Mouse (Mus musculus) small intestine, adult 2 months (tissue): ENCODE results near the gene Hoxa9.

ENCODE experiments used
- CTCF ChIP-seq: fragments of 200-500 bp; IDR thresholded peaks from 2 replicates; pipeline ENCODE4 v1.5.1; 2012; ENCODE audit warnings: low read depth, mild to moderate bottlenecking, control low read depth, inconsistent platforms, low read length, moderate library complexity, mixed read lengths; ENCODE audit not compliant: insufficient replicate concordance, insufficient read length; ENCODE audit errors: extremely low read depth
- POLR2A ChIP-seq: fragments of 200-500 bp; IDR thresholded peaks from 2 replicates; pipeline ENCODE4 v1.6.1; 2012; ENCODE audit warnings: low read depth, mild to moderate bottlenecking, control low read depth, inconsistent platforms, low read length, moderate library complexity

GRCm38 (mm10) chr6:52274576-52274975 lies 43.7 kb upstream of the Hoxa9 start:
- no peak for TF ChIP-seq CTCF
- no peak for TF ChIP-seq POLR2A
